Mouse (Mus musculus) MEL (cell line): ENCODE measurements around the gene Cfdp1. TPM values are rescaled to one million over a fixed set of nuclear protein-coding genes. Genes with fewer than 3 reads are reported as not detected.

Experiments
- DNase-seq: peaks from one replicate; pipeline ENCODE4 v3.0.0; 2011; ENCODE audit warnings: low read depth, low spot score
- H3K27ac ChIP-seq: 2 replicates; pipeline ENCODE4 v1.5.1; 2012; ENCODE audit warnings: low read depth, mild to moderate bottlenecking, control low read depth, low read length, moderate library complexity; ENCODE audit not compliant: control insufficient read depth
- H3K27me3 ChIP-seq, 2 experiments: fragments of 150-350 bp in 1 of 2; sonication (generic) in 1 of 2; 2 replicates each; pipeline ENCODE4 v1.6.1; 2012; ENCODE audit warnings: low read length in 2 of 2, mild to moderate bottlenecking in 2 of 2, improper control_type of control experiment in 1 of 2, moderate library complexity in 1 of 2; ENCODE audit not compliant: insufficient read depth in 2 of 2, control insufficient read depth in 1 of 2
- H3K36me3 ChIP-seq, 2 experiments: 2 replicates each; pipeline ENCODE4 v1.6.1; 2012 to 2014; ENCODE audit warnings: low read length in 2 of 2, improper control_type of control experiment in 1 of 2, inconsistent platforms in 1 of 2, mild to moderate bottlenecking in 1 of 2; ENCODE audit not compliant: insufficient read depth in 2 of 2, control insufficient read depth in 1 of 2
- H3K4me1 ChIP-seq, 2 experiments: fragments of 150-350 bp in 1 of 2; sonication (generic) in 1 of 2; 2 replicates each; pipeline ENCODE4 v1.6.1; 2012; ENCODE audit warnings: low read length in 2 of 2, improper control_type of control experiment in 1 of 2, mild to moderate bottlenecking in 1 of 2; ENCODE audit not compliant: insufficient read depth in 2 of 2, control insufficient read depth in 1 of 2
- H3K4me3 ChIP-seq, 2 experiments: fragments of 150-350 bp in 1 of 2; sonication (generic) in 1 of 2; 2 replicates each; pipeline ENCODE4 v1.5.1; 2012; ENCODE audit warnings: low read depth in 2 of 2, low read length in 2 of 2, mild to moderate bottlenecking in 2 of 2, moderate library complexity in 2 of 2, control low read depth in 1 of 2, improper control_type of control experiment in 1 of 2; ENCODE audit not compliant: control insufficient read depth in 1 of 2, insufficient read depth in 1 of 2
- H3K79me2 ChIP-seq: 2 replicates; pipeline ENCODE4 v1.6.1; 2012; ENCODE audit warnings: mild to moderate bottlenecking, low read length, moderate library complexity; ENCODE audit not compliant: control insufficient read depth, poor library complexity, insufficient read depth
- H3K9ac ChIP-seq: 2 replicates; pipeline ENCODE4 v1.6.1; 2012; ENCODE audit warnings: low read depth, mild to moderate bottlenecking, control low read depth, low read length, moderate library complexity; ENCODE audit not compliant: control insufficient read depth, poor library complexity, severe bottlenecking
- H3K9me3 ChIP-seq: fragments of 150-350 bp; sonication (generic); replicated peaks from 2 replicates; pipeline ENCODE4 v1.6.1; 2012; ENCODE audit warnings: mild to moderate bottlenecking, low read length, improper control_type of control experiment, moderate library complexity; ENCODE audit not compliant: insufficient read depth
- CTCF ChIP-seq, 3 experiments: IDR thresholded peaks in 2 of 3; conservative IDR thresholded peaks in 1 of 3; 2 replicates each; pipeline ENCODE4 v1.5.1; 2011 to 2012; ENCODE audit warnings: low read length in 3 of 3, low read depth in 2 of 3, mild to moderate bottlenecking in 2 of 3, improper control_type of control experiment in 1 of 3, inconsistent platforms in 1 of 3, mixed read lengths in 1 of 3, moderate library complexity in 1 of 3; ENCODE audit not compliant: control insufficient read depth in 1 of 3, insufficient read depth in 1 of 3, poor library complexity in 1 of 3, severe bottlenecking in 1 of 3
- E2F4 ChIP-seq: IDR thresholded peaks from 2 replicates; pipeline ENCODE4 v1.6.1; 2011; ENCODE audit warnings: low read depth, low read length, improper control_type of control experiment, borderline replicate concordance
- ELF1 ChIP-seq: IDR thresholded peaks from 2 replicates; pipeline ENCODE4 v1.6.1; 2014; ENCODE audit warnings: low read depth, mild to moderate bottlenecking, inconsistent platforms, low read length, improper control_type of control experiment, moderate library complexity
- EP300 ChIP-seq, 2 experiments: IDR thresholded peaks; 2 replicates each; pipeline ENCODE4 v1.6.1; 2011; ENCODE audit warnings: improper control_type of control experiment in 2 of 2, low read length in 2 of 2, low read depth in 1 of 2, mild to moderate bottlenecking in 1 of 2
- ETS1 ChIP-seq: IDR thresholded peaks from 2 replicates; pipeline ENCODE4 v1.6.1; 2012; ENCODE audit warnings: low read depth, mild to moderate bottlenecking, inconsistent platforms, low read length, improper control_type of control experiment, moderate library complexity
- GABPA ChIP-seq: IDR thresholded peaks from 2 replicates; pipeline ENCODE4 v1.6.1; 2012; ENCODE audit warnings: low read depth, mild to moderate bottlenecking, inconsistent platforms, low read length, improper control_type of control experiment, moderate library complexity
- GATA1 ChIP-seq: IDR thresholded peaks from 2 replicates; pipeline ENCODE4 v1.6.1; 2011; ENCODE audit warnings: low read depth, low read length, improper control_type of control experiment
- HCFC1 ChIP-seq: IDR thresholded peaks from 2 replicates; pipeline ENCODE4 v1.6.1; 2012; ENCODE audit warnings: low read depth, mild to moderate bottlenecking, inconsistent platforms, low read length, improper control_type of control experiment, moderate library complexity
- KAT2A ChIP-seq: conservative IDR thresholded peaks from 2 replicates; pipeline ENCODE4 v1.6.1; 2012; ENCODE audit warnings: low read depth, low read length, improper control_type of control experiment, inconsistent platforms
- MEF2A ChIP-seq: IDR thresholded peaks from 2 replicates; pipeline ENCODE4 v1.6.1; 2014; ENCODE audit warnings: low read depth, mild to moderate bottlenecking, inconsistent platforms, low read length, improper control_type of control experiment; ENCODE audit not compliant: poor library complexity, insufficient replicate concordance, severe bottlenecking; ENCODE audit errors: extremely low read depth
- MYB ChIP-seq: IDR thresholded peaks from 2 replicates; pipeline ENCODE4 v1.6.1; 2011; ENCODE audit warnings: mild to moderate bottlenecking, low read depth, low read length, improper control_type of control experiment
- MYC ChIP-seq: IDR thresholded peaks from 2 replicates; pipeline ENCODE4 v1.6.1; 2011; ENCODE audit warnings: low read depth, mild to moderate bottlenecking, low read length, improper control_type of control experiment, moderate library complexity
- NRF1 ChIP-seq: IDR thresholded peaks from 2 replicates; pipeline ENCODE4 v1.6.1; 2014; ENCODE audit warnings: low read depth, mild to moderate bottlenecking, inconsistent platforms, low read length, improper control_type of control experiment, moderate library complexity; ENCODE audit not compliant: poor library complexity, insufficient read depth, severe bottlenecking
- POLR2A ChIP-seq, 2 experiments: IDR thresholded peaks; 2 replicates each; pipeline ENCODE4 v1.6.1; 2011 to 2012; ENCODE audit warnings: low read length in 2 of 2, mild to moderate bottlenecking in 2 of 2, control low read depth in 1 of 2, improper control_type of control experiment in 1 of 2, low read depth in 1 of 2, moderate library complexity in 1 of 2; ENCODE audit not compliant: control insufficient read depth in 1 of 2, insufficient read depth in 1 of 2, poor library complexity in 1 of 2
- POLR2AphosphoS2 ChIP-seq: IDR thresholded peaks from 2 replicates; pipeline ENCODE4 v1.6.1; 2011; ENCODE audit warnings: low read length, improper control_type of control experiment
- POLR2AphosphoS5 ChIP-seq: IDR thresholded peaks from 2 replicates; pipeline ENCODE4 v1.6.1; 2012; ENCODE audit warnings: low read depth, borderline replicate concordance, mild to moderate bottlenecking, inconsistent platforms, low read length, moderate library complexity, mixed read lengths
- RAD21 ChIP-seq: IDR thresholded peaks from 2 replicates; pipeline ENCODE4 v1.6.1; 2011; ENCODE audit warnings: mild to moderate bottlenecking, low read depth, low read length, improper control_type of control experiment
- RCOR1 ChIP-seq: IDR thresholded peaks from 2 replicates; pipeline ENCODE4 v1.6.1; 2012; ENCODE audit warnings: low read depth, mild to moderate bottlenecking, inconsistent platforms, low read length, improper control_type of control experiment
- SIN3A ChIP-seq: IDR thresholded peaks from 2 replicates; pipeline ENCODE4 v1.6.1; 2012; ENCODE audit warnings: low read length, improper control_type of control experiment, inconsistent platforms
- TAL1 ChIP-seq: IDR thresholded peaks from 2 replicates; pipeline ENCODE4 v1.6.1; 2012; ENCODE audit warnings: mild to moderate bottlenecking, inconsistent platforms, low read length, moderate library complexity, mixed read lengths
- TBP ChIP-seq: IDR thresholded peaks from 2 replicates; pipeline ENCODE4 v1.8.0; 2011; ENCODE audit warnings: low read depth, low read length, improper control_type of control experiment
- UBTF ChIP-seq: IDR thresholded peaks from 2 replicates; pipeline ENCODE4 v1.6.1; 2012; ENCODE audit warnings: low read depth, mild to moderate bottlenecking, inconsistent platforms, low read length, improper control_type of control experiment, moderate library complexity, borderline replicate concordance; ENCODE audit not compliant: insufficient read depth
- USF1 ChIP-seq: IDR thresholded peaks from 2 replicates; pipeline ENCODE4 v1.6.1; 2014; ENCODE audit warnings: low read depth, mild to moderate bottlenecking, inconsistent platforms, low read length, improper control_type of control experiment, moderate library complexity
- USF2 ChIP-seq, 2 experiments: IDR thresholded peaks; 2 replicates each; pipeline ENCODE4 v1.6.1; 2011 to 2012; ENCODE audit warnings: improper control_type of control experiment in 2 of 2, low read length in 2 of 2, borderline replicate concordance in 1 of 2, inconsistent platforms in 1 of 2, low read depth in 1 of 2, mild to moderate bottlenecking in 1 of 2; ENCODE audit not compliant: insufficient read depth in 1 of 2
- ZC3H11A ChIP-seq: IDR thresholded peaks from 2 replicates; pipeline ENCODE4 v1.6.1; 2012; ENCODE audit warnings: low read depth, mild to moderate bottlenecking, inconsistent platforms, low read length, improper control_type of control experiment
- ZKSCAN1 ChIP-seq: IDR thresholded peaks from 2 replicates; pipeline ENCODE4 v1.6.1; 2012; ENCODE audit warnings: low read depth, mild to moderate bottlenecking, inconsistent platforms, low read length, improper control_type of control experiment, moderate library complexity
- ZMIZ1 ChIP-seq: IDR thresholded peaks from 2 replicates; pipeline ENCODE4 v1.6.1; 2012; ENCODE audit warnings: low read depth, mild to moderate bottlenecking, inconsistent platforms, low read length, improper control_type of control experiment, moderate library complexity
- ZNF384 ChIP-seq: IDR thresholded peaks from 2 replicates; pipeline ENCODE4 v1.6.1; 2012; ENCODE audit warnings: low read depth, mild to moderate bottlenecking, inconsistent platforms, low read length, improper control_type of control experiment
- polyA plus RNA-seq, 2 experiments: library from polyadenylated mRNA; stranded (reverse) in 1 of 2; unstranded in 1 of 2; fragments of >175 nt in 1 of 2; fragments of >200 nt in 1 of 2; gene quantifications; 2 replicates each; pipeline versions ENCODE4 v1.2.1 to v1.2.4; 2012; ENCODE audit warnings: low replicate concordance in 2 of 2, low read depth in 1 of 2; ENCODE audit not compliant: insufficient read length in 2 of 2, insufficient read depth in 1 of 2, missing spikeins in 1 of 2
- total RNA-seq: library from RNA; depleted of rRNA; stranded (reverse); fragments of 300-350 nt; gene quantifications from 2 replicates; pipeline ENCODE4 v1.2.3, GENCODE M21; 2012

Gene Cfdp1
- total and polyA plus RNA-seq, 3 experiments, result 185 to 214 TPM; not detected in 1

GRCm38 (mm10) chr8:111776492-111776891 lies 77.6 kb downstream of the Cfdp1 start (continued):
- TF ChIP-seq ELF1 (no peak), NRF1 (no peak), ETS1 (no peak), ZKSCAN1 (no peak), UBTF (no peak), GATA1 (peak; percentile 43; the same call in 1 of the 2 replicates), POLR2AphosphoS2 (no peak), USF1 (no peak), GABPA (no peak), MYB (no peak), RAD21 (no peak), TBP (no peak), USF2 (IDR thresholded peaks at IDR 0.05; ENCODE audit: borderline replicate concordance in 1 of 2, insufficient read depth in 1 of 2, low read depth in 1 of 2, low read length in 2 of 2) (no peak), ZNF384 (peak; percentile 69), RCOR1 (no peak), EP300 (IDR thresholded peaks at IDR 0.05; ENCODE audit: low read depth in 1 of 2, low read length in 2 of 2) (peak; percentile 65 to 79), CTCF (IDR thresholded peaks at IDR 0.05 in 2 of 3, conservative IDR thresholded peaks at IDR 0.05 in 1 of 3; ENCODE audit: control insufficient read depth in 1 of 3, insufficient read depth in 1 of 3, low read depth in 2 of 3, low read length in 3 of 3, poor library complexity in 1 of 3, severe bottlenecking in 1 of 3) (no peak), HCFC1 (no peak), TAL1 (peak; percentile 74), ZMIZ1 (no peak), ZC3H11A (no peak)

GRCm38 (mm10) chr8:111775766-111776165 lies 78.3 kb downstream of the Cfdp1 start:
- no peak overlapping the region for H3K4me3 ChIP-seq
- H3K9ac ChIP-seq, result no peak overlapping the region
- H3K79me2 ChIP-seq, result no peaks in the 10 kb centered on the region
- no peak for DNase-seq
- peaks cover 0 to 8% of the 10 kb centered on the region in 2 experiments; a peak in 3 of 4 replicates for H3K4me1 ChIP-seq
- no peaks in the 10 kb centered on the region for H3K27me3 ChIP-seq
- no peaks in the 10 kb centered on the region for H3K9me3 ChIP-seq
- H3K36me3 ChIP-seq, result peaks cover 12 to 18% of the 10 kb centered on the region in 2 experiments
- no peak overlapping the region for H3K27ac ChIP-seq
- TF ChIP-seq POLR2A (IDR thresholded peaks at IDR 0.05; ENCODE audit: control insufficient read depth in 1 of 2, insufficient read depth in 1 of 2, low read depth in 1 of 2, low read length in 2 of 2, poor library complexity in 1 of 2) (no peak), ZKSCAN1 (no peak), E2F4 (no peak), POLR2AphosphoS5 (no peak), HCFC1 (no peak), MEF2A (no peak), MYB (no peak), MYC (no peak), SIN3A (no peak), KAT2A (no peak), ZNF384 (no peak), POLR2AphosphoS2 (no peak)
- TF ChIP-seq, all 39 proteins: peak for 0
